Mouse (Mus musculus) stomach, embryonic 16.5 days (tissue): ENCODE measurements around the gene Akap3. TPM values are rescaled to one million over a fixed set of nuclear protein-coding genes. Genes with fewer than 3 reads are reported as not detected.

Experiments
- ATAC-seq: fragments of 200-750 bp; cut with Nextera tagmentation; 2 replicates; pipeline ENCODE4 v1.8.0; 2017; ENCODE audit warnings: moderate number of reproducible peaks, moderate TSS enrichment; ENCODE audit not compliant: insufficient read depth, low FRiP score
- H3K27ac ChIP-seq: fragments of 300-500 bp; sonication (generic); 2 replicates; pipeline ENCODE4 v1.5.1; 2014; ENCODE audit warnings: low read length
- H3K27me3 ChIP-seq: fragments of 300-500 bp; sonication (generic); 2 replicates; pipeline ENCODE4 v1.6.1; 2014; ENCODE audit warnings: low read length, control low read depth, mixed read lengths; ENCODE audit not compliant: control insufficient read depth, insufficient read depth
- H3K36me3 ChIP-seq: fragments of 300-500 bp; sonication (generic); 2 replicates; pipeline ENCODE4 v1.6.1; 2014; ENCODE audit warnings: low read length; ENCODE audit not compliant: control insufficient read depth, insufficient read depth
- H3K4me1 ChIP-seq: fragments of 300-500 bp; sonication (generic); 2 replicates; pipeline ENCODE4 v1.6.1; 2014; ENCODE audit warnings: low read length, control low read depth, mixed read lengths; ENCODE audit not compliant: control insufficient read depth, insufficient read depth
- H3K4me2 ChIP-seq: fragments of 300-500 bp; sonication (generic); 2 replicates; pipeline ENCODE4 v1.6.1; 2014; ENCODE audit warnings: low read depth, low read length, mixed read lengths
- H3K4me3 ChIP-seq: fragments of 300-500 bp; sonication (generic); replicated peaks from 2 replicates; pipeline ENCODE4 v1.5.1; 2014; ENCODE audit warnings: mild to moderate bottlenecking, low read length
- H3K9ac ChIP-seq: fragments of 300-500 bp; sonication (generic); 2 replicates; pipeline ENCODE4 v1.6.1; 2014; ENCODE audit warnings: low read length
- H3K9me3 ChIP-seq: fragments of 300-500 bp; sonication (generic); replicated peaks from 2 replicates; pipeline ENCODE4 v1.6.1; 2016; ENCODE audit warnings: low read length, control low read depth; ENCODE audit not compliant: control insufficient read depth
- WGBS: fragments of 180-500 bp; shearing (Covaris S2); extraction: QIAGEN DNeasy Blood & Tissue Kit; methylation state at CpG from one replicate; pipeline ENCODE4 v1.1.7; 2014; 5-methylcytosine and 5-hydroxymethylcytosine counted together
- polyA plus RNA-seq: library from polyadenylated mRNA; unstranded; fragments of >200 nt; fragmentation: Nextera tagmentation; extraction: Ambion mirVana; gene quantifications from 2 replicates; pipeline ENCODE4 v1.2.1, GENCODE M21; 2015

The Akap3 gene
- polyA plus RNA-seq, 1 experiment from 2014 or later, result 0.04 TPM

DNA sequence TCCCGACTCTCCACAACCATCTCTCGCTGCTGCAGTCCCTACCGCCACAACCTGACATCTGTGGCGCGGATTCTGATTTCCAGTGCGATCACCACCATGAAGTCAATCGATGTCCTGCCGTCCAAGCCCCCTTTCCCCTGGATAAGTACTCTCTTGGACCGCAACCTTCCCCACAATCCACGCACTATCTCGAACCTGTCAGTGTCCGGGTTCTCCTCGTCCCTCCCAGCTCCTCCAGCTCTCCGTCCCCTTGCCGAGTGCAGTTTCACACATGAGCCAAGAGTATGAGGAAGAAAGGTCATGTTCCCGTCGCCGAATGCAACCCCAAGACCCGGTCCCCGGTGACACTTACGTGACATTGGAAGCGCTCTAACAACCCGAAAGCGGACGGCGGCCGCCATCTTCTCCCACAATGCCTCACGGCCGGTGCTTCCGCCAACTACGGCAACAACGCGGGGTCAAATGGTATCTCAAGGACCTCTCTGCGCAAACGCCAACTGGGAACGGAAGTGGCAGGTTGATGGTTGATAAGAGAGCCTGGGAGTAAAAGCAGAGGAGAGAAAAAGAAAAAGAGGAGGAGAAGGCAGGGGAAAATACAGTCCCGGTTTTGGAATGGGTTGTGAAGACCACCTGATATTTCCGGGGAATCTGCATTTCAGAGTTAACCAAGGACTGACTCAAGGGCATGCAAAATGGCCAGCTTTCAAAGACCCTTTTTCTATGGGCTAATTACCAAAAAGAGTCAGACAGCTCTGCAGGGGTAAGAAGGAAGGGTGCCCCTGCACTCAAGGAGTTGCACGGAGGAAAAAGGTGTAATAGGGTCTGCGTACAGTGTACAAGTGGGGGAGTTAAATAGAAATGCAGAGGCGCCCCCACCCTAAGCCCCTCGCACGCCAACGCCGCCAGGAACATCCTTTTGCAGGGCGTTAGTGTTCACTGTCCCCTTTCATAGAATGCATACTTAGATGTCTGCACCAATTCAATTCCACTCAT lies 3.9 kb upstream of the Akap3 start, which contains the start of gene Ndufa9:
Ndufa9 (minus strand) TSS at position 425 of the 993 bp plus-strand sequence.
- Histone ChIP-seq H3K4me2 (peak within 1 kb of the TSS; percentile 77), H3K27me3 (no peaks in the 10 kb centered on the region), H3K36me3 (no peaks in the 10 kb centered on the region), H3K9ac (peak within 1 kb of the TSS; percentile 85), H3K9me3 (no peaks in the 10 kb centered on the region), H3K4me1 (peaks cover 6% of the 10 kb centered on the region; the same call in 1 of the 2 replicates), H3K4me3 (peak within 1 kb of the TSS; percentile 75), H3K27ac (peak within 1 kb of the TSS; percentile 20; the same call in 1 of the 2 replicates)
- peak; percentile 90 for ATAC-seq
- WGBS, result 7% methylated on average over 46 of the region's 46 CpGs

DNA sequence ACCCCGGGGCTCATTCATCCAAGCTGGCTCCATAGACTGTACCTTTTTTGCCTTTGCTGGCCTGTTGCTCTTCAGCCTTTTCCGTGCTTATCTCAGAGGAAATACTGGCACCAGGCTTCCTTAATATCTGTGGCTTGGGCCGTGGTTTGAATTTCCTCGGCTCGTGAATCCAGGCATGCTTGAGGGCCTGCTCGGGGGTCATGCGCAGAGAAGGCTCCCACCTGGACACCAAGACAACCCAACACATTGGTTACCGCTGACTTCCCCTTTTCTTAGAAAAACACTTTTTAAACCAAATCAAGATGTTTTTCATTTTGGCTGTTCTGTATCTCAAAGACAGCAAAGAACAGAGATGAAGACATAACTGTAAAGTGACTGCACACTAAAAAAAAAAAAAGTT lies 24.2 kb downstream of the Akap3 start:
- no peaks in the 10 kb centered on the region for H3K27me3 ChIP-seq
- no peak overlapping the region for H3K27ac ChIP-seq
- H3K36me3 ChIP-seq, result no peaks in the 10 kb centered on the region
- H3K9me3 ChIP-seq, result no peaks in the 10 kb centered on the region
- H3K4me2 ChIP-seq, result no peak overlapping the region
- no peak overlapping the region for H3K9ac ChIP-seq
- 76% methylated on average over 8 of the region's 8 CpGs for WGBS
- ATAC-seq, result no peak
- H3K4me1 ChIP-seq, result no peaks in the 10 kb centered on the region
- H3K4me3 ChIP-seq, result no peak overlapping the region

DNA sequence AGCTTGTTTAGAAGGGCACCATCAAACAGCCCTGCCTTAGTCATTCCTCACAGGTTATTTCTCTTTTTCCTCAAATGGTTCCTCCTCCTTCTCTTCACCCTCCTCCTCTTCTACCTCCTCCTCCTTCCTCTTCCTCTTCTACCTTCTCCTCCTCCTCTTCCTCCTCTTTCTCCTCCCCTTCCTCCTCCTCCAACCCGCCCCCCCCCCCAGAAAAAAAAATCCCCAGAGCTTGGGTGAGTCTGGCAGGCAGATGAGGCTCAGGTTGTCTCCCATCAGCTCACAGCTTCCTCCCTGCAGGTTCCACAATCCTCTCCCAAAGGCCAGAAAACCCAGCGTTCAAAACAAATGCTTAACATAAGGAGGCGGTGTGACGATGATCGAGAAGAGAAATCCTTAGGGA lies 54.5 kb downstream of the Akap3 start:
- Histone ChIP-seq H3K27ac (no peak overlapping the region), H3K9me3 (no peaks in the 10 kb centered on the region), H3K4me2 (no peak overlapping the region), H3K9ac (no peak overlapping the region), H3K4me3 (no peak overlapping the region), H3K4me1 (no peaks in the 10 kb centered on the region), H3K27me3 (no peaks in the 10 kb centered on the region), H3K36me3 (no peaks in the 10 kb centered on the region)
- WGBS, result 75% methylated on average over 4 of the region's 5 CpGs
- ATAC-seq, result no peak

- WGBS, result 69% methylated on average over 3 of the region's 3 CpGs
Observed at GRCm38 (mm10) chr6:126907876-126908275, 55.0 kb downstream of the Akap3 start.

DNA sequence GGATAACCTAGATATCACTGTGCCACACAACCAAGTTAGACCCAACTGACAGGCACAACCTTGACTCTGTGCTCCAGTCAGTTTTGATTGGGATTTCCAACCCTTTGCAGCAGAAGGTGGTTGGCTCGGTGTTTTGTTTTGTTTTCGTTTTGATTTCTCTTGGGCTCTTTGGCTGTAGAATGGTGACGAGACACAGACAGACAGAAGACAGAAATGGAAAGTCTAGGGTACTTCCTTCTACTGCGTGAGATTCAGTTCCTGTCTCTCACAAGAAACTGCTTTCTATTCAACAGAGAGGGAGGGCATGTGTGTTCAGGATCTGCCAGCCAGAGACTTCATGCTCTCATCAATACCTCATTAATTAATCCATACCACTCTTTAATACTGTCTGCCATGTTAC lies 57.8 kb downstream of the Akap3 start:
- H3K27ac ChIP-seq, result no peak overlapping the region
- H3K4me1 ChIP-seq, result no peaks in the 10 kb centered on the region
- H3K4me2 ChIP-seq, result no peak overlapping the region
- WGBS, result 65% methylated on average over 4 of the region's 4 CpGs
- H3K9ac ChIP-seq, result no peak overlapping the region
- no peaks in the 10 kb centered on the region for H3K36me3 ChIP-seq
- no peaks in the 10 kb centered on the region for H3K9me3 ChIP-seq
- ATAC-seq, result no peak
- no peak overlapping the region for H3K4me3 ChIP-seq
- H3K27me3 ChIP-seq, result no peaks in the 10 kb centered on the region

More at GRCm38 (mm10) chr6:126907876-126908275, 55.0 kb downstream of the Akap3 start:
- Histone ChIP-seq H3K27ac (no peak overlapping the region), H3K36me3 (no peaks in the 10 kb centered on the region), H3K9me3 (no peaks in the 10 kb centered on the region), H3K4me3 (no peak overlapping the region), H3K4me2 (no peak overlapping the region), H3K4me1 (no peaks in the 10 kb centered on the region), H3K27me3 (no peaks in the 10 kb centered on the region), H3K9ac (no peak overlapping the region)
- ATAC-seq, result no peak

DNA sequence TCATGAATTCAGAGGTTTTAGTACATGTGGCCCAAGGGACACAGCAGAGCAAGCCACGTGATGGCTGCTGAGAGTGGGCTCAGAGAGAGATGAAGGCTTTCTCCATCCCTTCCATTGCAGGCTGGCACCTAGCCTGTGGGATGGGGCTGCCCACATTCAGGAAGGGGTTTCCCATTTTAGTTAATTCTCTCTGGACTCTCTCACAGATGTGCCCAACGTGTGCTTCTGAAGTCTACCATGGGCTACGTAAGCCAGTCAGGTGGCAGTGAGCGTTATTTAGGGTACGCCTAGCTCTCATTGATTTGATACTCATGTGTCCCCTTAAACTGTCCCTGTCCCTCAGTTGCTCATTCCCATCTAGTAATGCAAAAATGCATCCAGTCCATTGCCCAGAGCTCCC lies 62.0 kb downstream of the Akap3 start:
- 80% methylated on average over 5 of the region's 5 CpGs for WGBS
- H3K27me3 ChIP-seq, result no peaks in the 10 kb centered on the region

DNA sequence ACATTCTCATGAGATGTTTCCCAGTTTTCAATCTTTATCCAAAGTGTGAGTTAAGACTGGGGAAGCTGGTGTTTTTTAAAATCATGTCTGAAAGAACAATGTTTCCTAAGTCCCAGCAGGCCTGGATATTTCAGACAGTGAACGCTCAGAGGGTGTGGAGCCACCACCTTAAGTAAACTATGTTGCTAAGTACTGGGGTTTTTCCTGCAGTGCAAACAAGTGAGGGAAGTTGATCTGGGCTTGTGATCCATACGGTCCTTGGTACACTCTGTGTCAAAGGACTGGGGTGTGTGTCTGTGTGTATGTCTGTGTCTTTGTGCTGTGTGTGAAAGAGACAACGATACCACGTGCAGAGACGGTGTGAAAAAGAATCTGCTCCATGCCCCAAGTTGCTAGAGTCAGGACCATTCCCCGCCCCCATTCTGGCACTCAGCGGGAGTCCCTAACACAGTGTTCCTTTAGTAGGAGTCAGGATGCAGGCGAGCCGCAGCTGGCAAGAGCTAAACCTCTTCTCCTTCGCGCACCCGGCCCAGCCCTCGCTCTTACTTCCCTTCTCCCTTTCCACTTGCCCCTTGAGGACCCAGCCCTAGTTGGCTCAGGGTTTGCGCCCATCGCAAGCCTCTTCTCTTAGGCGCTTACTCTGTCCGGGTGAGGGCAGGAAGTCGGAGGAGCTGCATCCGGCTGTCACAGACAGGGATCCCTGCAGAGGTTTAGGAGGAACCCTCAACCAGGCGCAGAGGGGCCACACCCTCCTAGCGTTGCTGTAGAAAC lies 68.4 kb downstream of the Akap3 start, which contains the start of gene Dyrk4:
Dyrk4 (minus strand) TSS at position 729 of the 771 bp plus-strand sequence.
- no peaks in the 10 kb centered on the region for H3K9me3 ChIP-seq
- H3K4me1 ChIP-seq, result peaks cover 8% of the 10 kb centered on the region; the same call in 1 of the 2 replicates
- ATAC-seq, result peak; percentile 96
- peak within 1 kb of the TSS; percentile 91 for H3K27ac ChIP-seq
- 7% methylated on average over 21 of the region's 21 CpGs for WGBS
- H3K4me3 ChIP-seq, result peak within 1 kb of the TSS; percentile 29
- H3K9ac ChIP-seq, result peak within 1 kb of the TSS; percentile 67
- H3K36me3 ChIP-seq, result peaks cover 16% of the 10 kb centered on the region; the same call in 1 of the 2 replicates
- H3K27me3 ChIP-seq, result no peaks in the 10 kb centered on the region
- peak within 1 kb of the TSS; percentile 54 for H3K4me2 ChIP-seq

More for the DNA sequence above, 62.0 kb downstream of the Akap3 start:
- Histone ChIP-seq H3K4me3 (no peak overlapping the region), H3K4me2 (no peak overlapping the region), H3K9me3 (no peaks in the 10 kb centered on the region), H3K4me1 (no peaks in the 10 kb centered on the region), H3K36me3 (no peaks in the 10 kb centered on the region), H3K27ac (no peak overlapping the region), H3K9ac (no peak overlapping the region)
- no peak for ATAC-seq
